Mouse (Mus musculus) granulocyte monocyte progenitor cell, adult 5-6 weeks (primary cell): Measurements from ENCODE around the gene Nfib. TPM values are rescaled to one million over a fixed set of nuclear protein-coding genes. Genes with fewer than 3 reads are reported as not detected.

Experiments used
- ATAC-seq: replicated peaks from 2 replicates; pipeline ENCODE4 v1.8.0; 2016; ENCODE audit warnings: mild to moderate bottlenecking, moderate TSS enrichment, inconsistent platforms; ENCODE audit not compliant: poor library complexity, severe bottlenecking
- total RNA-seq, 2 experiments: library from RNA; stranded (forward) in 1 of 2; stranded (reverse) in 1 of 2; fragments of 200-712, 200-1000 nt in 1 of 2; fragments of >200 nt in 1 of 2; fragmentation: Nextera tagmentation in 1 of 2; gene quantifications; 2 replicates each; pipeline ENCODE4 v1.2.3; 2014 to 2017

The Nfib gene
- total RNA-seq, 2 experiments from 2014 or later, result not detected

DNA sequence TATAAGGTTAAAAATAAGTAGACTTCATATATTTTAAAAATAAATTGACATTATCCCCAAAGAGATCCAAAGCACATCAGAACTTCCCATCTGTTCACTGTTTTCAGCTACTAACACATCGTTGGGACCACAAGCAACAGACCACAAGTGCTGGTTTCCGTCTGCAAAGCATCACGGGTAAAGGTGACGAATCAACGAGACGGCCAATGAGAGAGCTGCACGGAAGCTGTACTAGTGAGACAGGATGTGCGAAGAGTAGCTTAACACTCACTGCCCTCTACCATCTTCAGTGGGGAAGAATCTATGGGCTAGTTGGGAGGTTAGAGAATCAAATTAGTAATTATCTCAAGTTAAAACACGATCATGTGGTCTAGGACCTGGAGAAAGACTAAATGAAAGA is 302.9 kb downstream of the Nfib start:
- ATAC-seq, result no peak

DNA sequence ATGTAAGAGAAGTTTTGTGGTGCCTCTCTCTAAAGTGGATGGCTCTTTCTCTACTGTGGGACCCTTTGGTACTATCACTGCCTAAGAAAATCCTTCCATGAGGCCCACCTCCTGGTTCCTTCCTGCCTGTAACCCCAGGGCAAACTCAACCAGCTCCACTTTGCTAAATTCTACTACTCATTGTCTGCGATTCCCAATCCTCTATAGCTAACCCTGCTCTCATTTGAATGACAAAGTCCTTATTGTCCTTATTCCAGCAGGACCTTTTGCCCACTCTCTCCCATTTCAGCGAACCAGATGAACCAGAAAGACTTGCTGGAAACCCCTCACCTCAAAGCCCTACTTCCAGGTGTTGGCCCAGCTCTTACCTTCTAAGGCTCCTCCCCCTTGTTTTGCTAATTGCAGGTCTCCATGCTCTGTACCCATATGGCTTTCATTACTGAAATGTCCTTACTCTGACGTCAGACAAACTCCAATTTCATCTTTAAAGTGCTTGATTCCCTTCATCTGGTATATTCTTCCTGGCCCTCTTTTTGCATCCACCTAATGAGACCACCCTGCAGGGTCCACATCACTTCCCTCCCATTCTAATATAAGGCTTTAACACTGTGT is 304.0 kb downstream of the Nfib start:
- ATAC-seq, result no peak

GRCm38 (mm10) chr4:82400536-82400935 is 305.0 kb downstream of the Nfib start:
- ATAC-seq, result no peak

GRCm38 (mm10) chr4:82399406-82400380 is 305.9 kb downstream of the Nfib start:
- ATAC-seq, result no peak

- no peak for ATAC-seq
Observed at GRCm38 (mm10) chr4:82398282-82398681, 307.3 kb downstream of the Nfib start.

GRCm38 (mm10) chr4:82396805-82397204 is 308.7 kb downstream of the Nfib start:
- ATAC-seq, result no peak

DNA sequence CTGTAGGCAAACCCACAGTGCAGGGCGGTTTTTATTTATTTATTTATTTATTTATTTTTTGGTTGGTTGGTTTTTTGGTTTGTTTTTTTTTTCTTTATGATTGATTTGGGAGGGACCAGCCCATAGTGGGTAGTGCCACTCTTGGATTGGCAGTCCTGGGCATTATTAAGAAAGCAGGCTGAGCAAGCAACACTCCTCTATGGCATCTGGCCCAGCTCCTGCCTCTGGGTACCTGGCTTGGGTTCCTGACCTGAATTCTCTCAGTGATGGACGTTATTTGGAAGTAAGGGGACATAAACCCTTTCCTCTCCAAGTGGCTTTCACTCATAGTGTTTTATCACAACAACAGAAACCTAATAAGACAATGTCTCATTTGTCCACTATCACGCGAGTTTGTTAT is 309.5 kb downstream of the Nfib start:
- no peak for ATAC-seq

- ATAC-seq, result no peak
Observed at GRCm38 (mm10) chr4:82394346-82394745, 311.2 kb downstream of the Nfib start.

GRCm38 (mm10) chr4:82393021-82393420 is 312.5 kb downstream of the Nfib start:
- ATAC-seq, result no peak

DNA sequence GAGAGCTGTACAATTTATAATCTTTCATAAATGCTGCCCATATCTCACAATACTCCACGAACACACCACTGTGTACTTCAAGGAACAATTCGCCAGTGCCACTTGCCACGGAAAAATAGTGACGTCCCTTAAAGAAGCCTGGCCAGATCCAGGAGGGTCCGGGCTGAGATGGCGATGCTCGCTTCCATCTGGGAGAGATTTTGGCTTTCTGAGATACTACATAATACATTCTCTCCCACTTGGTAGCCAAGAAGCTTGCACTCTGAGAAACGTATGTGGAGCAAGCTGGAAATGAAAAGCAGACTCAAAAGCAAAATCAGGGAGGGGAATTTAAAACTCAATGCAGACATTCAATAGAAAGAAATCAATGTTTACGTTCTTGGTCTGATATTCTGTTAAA is 313.1 kb downstream of the Nfib start:
- ATAC-seq, result no peak

GRCm38 (mm10) chr4:82391726-82392472 is 313.7 kb downstream of the Nfib start:
- no peak for ATAC-seq

GRCm38 (mm10) chr4:82390545-82390944 is 315.0 kb downstream of the Nfib start:
- no peak for ATAC-seq

GRCm38 (mm10) chr4:82389876-82390275 is 315.7 kb downstream of the Nfib start:
- ATAC-seq, result no peak

GRCm38 (mm10) chr4:82387620-82388019 is 317.9 kb downstream of the Nfib start:
- ATAC-seq, result no peak

- ATAC-seq, result no peak
Observed at GRCm38 (mm10) chr4:82386222-82386993, 319.1 kb downstream of the Nfib start.

- ATAC-seq, result no peak
Observed at GRCm38 (mm10) chr4:82385638-82386037, 319.9 kb downstream of the Nfib start.

GRCm38 (mm10) chr4:82383991-82384731 is 321.4 kb downstream of the Nfib start:
- ATAC-seq, result no peak

DNA sequence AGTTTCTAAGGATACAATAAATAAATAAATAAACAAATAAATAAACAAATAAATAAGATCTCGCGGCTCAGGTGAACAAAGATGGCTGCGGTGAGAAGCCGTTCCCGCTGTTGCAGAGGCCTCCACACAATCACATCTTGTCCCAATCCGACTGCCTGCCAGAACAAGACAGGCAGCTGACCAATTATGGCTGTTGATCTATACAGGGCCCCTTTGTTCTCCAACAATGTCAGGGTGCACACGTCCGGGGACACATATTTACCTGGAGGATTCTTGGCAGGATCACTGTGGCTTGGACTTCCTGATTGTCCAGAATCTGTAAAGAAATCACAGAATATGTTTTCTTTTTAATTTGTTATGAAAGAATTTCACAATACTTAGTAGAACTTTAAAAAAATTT is 322.2 kb downstream of the Nfib start:
- ATAC-seq, result no peak

- ATAC-seq, result no peak
Observed at GRCm38 (mm10) chr4:82381786-82382185, 323.8 kb downstream of the Nfib start.

- no peak for ATAC-seq
Observed at GRCm38 (mm10) chr4:82380578-82380977, 325.0 kb downstream of the Nfib start.
